Mouse (Mus musculus) G1E (cell line): Measurements from ENCODE around the gene Hfe.

ENCODE experiments used
- CTCF ChIP-seq: IDR thresholded peaks from 2 replicates; pipeline ENCODE4 v1.5.1; 2012; ENCODE audit warnings: low read depth, low read length, inconsistent platforms, mixed read lengths
- POLR2AphosphoS5 ChIP-seq: IDR thresholded peaks from 2 replicates; pipeline ENCODE4 v1.6.1; 2012; ENCODE audit warnings: low read depth, low read length, inconsistent platforms; ENCODE audit not compliant: insufficient replicate concordance
- TAL1 ChIP-seq: conservative IDR thresholded peaks from 2 replicates; pipeline ENCODE4 v1.6.1; 2012; ENCODE audit warnings: low read depth, low read length, inconsistent platforms, mixed read lengths

DNA sequence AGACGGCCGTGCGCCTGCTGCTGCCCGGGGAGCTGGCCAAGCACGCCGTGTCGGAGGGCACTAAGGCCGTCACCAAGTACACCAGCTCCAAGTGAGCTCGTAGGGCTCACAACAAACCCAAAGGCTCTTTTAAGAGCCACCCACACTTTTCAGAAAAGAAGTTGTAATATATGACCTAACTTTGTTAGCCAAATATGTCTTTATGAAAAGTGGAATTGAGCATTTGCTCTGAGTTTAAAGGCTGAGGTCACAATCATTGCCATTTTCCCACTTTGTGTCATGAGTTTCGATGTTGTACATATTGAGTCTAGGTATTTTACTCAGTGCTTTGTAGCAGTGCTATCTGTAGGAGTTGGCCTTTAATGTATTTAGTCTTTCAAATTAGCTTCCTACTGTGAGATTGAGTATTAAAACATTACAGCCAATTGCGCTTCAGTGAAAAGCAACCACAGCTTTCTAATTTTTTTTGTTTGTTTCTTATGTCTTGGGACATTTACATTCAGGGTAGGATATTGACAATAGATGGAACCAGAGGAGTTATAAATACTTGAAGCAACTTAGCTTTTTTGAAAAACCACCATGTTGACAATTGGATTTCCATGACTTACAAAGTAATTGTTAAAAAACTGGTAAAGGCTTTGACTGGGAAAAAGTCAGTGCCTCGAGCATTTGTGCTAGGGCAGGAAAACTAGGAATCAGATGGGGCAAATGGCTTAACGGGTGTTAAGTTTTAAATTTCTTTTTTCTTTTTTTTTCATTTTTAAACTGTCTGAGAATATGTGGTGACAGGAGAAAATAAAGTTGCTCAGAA lies 36.6 kb upstream of the Hfe start:
- no peak for TF ChIP-seq TAL1
- TF ChIP-seq CTCF = no peak
- TF ChIP-seq POLR2AphosphoS5 = peak; percentile 93; the same call in 1 of the 2 replicates
